Mouse (Mus musculus) embryonic fibroblast, embryonic 13.5 days (primary cell): ENCODE data around the gene a. TPM values are rescaled to one million over a fixed set of nuclear protein-coding genes. Genes with fewer than 3 reads are reported as not detected.
"Not testable (repeated sequence)": the region's sequence is repeated elsewhere in the genome, so short reads cannot be mapped to it uniquely, and the experiment has no call there.

ENCODE experiments used
- H3K27ac ChIP-seq: 2 replicates; pipeline ENCODE4 v1.5.1; 2012; ENCODE audit warnings: low read length, control low read depth, inconsistent platforms; ENCODE audit not compliant: insufficient read depth
- H3K4me1 ChIP-seq: 2 replicates; pipeline ENCODE4 v1.6.1; 2011; ENCODE audit warnings: low read length; ENCODE audit not compliant: control insufficient read depth, insufficient read depth
- H3K4me3 ChIP-seq: 2 replicates; pipeline ENCODE4 v1.5.1; 2011; ENCODE audit warnings: mild to moderate bottlenecking, control low read depth, low read length; ENCODE audit not compliant: insufficient read depth
- CTCF ChIP-seq: IDR thresholded peaks from 2 replicates; pipeline ENCODE4 v1.5.1; 2011; ENCODE audit warnings: mild to moderate bottlenecking, control low read depth, low read length, moderate library complexity, borderline replicate concordance; ENCODE audit not compliant: insufficient read depth
- POLR2A ChIP-seq: IDR thresholded peaks from 2 replicates; pipeline ENCODE4 v1.6.1; 2011; ENCODE audit warnings: low read depth, mild to moderate bottlenecking, control low read depth, low read length, moderate library complexity
- polyA plus RNA-seq: library from polyadenylated mRNA; stranded (reverse); fragments of >200 nt; gene quantifications from 2 replicates; pipeline ENCODE4 v1.2.4, GENCODE M21; 2011; ENCODE audit warnings: low read depth; ENCODE audit not compliant: missing spikeins, insufficient read length

The a gene
- polyA plus RNA-seq, 1 experiment = not detected

DNA sequence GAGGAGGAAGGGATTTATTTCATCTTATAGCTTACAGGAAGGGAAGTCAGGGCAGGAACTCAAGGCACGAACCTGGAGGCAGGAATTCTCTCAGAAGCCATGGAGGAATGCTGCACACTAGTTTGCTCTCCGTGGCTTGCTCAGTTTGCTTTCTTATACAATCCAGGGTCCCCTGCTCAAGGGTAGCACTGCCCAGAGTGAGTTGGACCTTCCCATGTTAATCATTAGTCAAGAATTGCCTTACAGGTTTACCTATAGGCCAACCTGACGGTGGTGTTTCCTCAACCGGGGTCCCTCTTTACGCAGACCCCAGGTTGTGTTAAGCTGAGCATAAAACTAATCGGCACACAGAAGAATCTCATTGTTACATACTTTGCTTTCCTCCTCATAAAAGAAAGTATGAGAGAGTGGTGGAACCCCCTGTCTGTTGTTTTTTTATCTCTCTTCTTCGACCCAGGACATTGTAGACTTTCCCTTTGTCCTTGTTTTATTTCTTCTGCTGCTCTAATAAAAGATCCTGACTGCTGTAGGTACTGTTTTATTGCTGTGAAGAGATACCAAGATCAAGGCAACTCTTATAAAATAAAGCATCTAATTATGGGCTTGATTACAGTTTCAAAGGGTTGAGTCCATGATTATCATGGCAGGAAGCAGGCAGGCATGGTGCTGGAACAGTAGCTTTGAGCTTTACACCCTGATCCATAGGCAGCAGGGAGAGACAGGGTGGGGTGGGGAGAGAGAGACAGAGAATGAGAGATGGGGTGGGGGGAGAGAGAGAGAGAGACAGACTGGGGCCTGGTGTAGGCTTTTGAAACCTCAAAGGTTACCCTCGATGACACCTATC lies 146.6 kb downstream of the a start:
- no peak overlapping the region for H3K27ac ChIP-seq
- TF ChIP-seq CTCF (no peak), POLR2A (no peak)
- H3K4me3 ChIP-seq = no peak overlapping the region
- no peaks in the 10 kb centered on the region for H3K4me1 ChIP-seq

DNA sequence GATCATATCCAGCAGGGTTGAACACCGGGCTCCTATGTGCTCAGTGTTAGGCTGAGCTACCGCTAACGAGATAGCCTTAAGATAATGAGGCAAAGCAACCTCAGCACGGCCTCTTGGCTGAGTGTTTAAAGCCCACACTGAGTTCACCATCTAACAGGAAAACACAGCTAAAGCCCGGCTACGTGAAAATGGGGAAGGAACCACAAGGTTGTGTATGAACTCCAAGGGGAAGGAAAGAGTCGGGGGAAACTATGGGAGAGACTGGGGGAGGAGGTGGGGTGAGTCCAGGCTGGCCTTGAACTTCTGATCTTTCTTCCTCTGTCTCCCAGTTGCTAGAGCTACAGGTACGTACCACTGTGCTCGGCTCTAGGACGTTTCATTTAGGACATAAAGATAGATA lies 150.8 kb downstream of the a start:
- Histone ChIP-seq H3K4me3 (no peak overlapping the region), H3K4me1 (no peaks in the 10 kb centered on the region), H3K27ac (no peak overlapping the region)
- TF ChIP-seq POLR2A = no peak
- TF ChIP-seq CTCF = no peak

DNA sequence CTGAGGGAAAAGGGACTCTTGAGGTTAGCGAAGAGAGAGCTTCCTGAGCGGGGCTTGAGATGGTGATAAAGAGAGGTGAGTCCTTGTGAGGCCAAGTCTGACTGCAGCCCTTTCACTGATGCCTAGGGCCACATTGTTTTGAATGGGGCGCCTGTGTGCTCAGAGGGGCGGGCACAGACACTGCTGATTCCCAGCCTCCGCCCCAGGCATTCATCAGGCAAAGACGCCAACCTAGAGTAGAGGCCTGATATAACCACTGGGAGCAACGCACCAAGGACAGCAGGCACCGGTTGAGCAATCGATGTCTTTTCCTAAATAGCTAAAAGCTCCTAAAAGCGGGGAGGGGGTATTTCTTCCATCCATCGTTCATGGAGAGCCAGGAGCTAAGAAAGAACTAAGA lies 151.3 kb downstream of the a start:
- no peak overlapping the region for H3K4me3 ChIP-seq
- no peak for TF ChIP-seq CTCF
- no peaks in the 10 kb centered on the region for H3K4me1 ChIP-seq
- H3K27ac ChIP-seq = no peak overlapping the region

DNA sequence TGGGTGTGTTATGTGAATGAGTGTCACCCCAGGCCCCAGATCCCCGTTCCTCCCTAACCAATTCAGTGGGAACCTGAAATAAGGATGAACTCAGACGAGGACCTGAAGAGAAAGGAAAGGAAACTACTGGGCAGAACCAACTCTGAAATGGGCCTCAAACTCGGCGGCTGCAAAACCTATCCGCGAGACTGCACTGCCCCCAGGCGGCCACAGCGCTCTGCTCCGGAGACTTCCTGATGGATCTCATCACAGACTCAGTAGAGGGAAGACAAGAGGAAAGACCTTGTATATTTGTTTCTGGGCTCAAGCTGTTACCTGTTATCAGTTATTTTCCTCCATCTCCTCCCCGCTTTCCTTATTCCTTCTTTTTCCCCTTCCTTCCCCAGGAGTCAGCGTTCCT lies 151.9 kb downstream of the a start:
- Histone ChIP-seq H3K4me1 (no peaks in the 10 kb centered on the region), H3K27ac (no peak overlapping the region), H3K4me3 (no peak overlapping the region)
- no peak for TF ChIP-seq POLR2A
- TF ChIP-seq CTCF = peak; percentile 73

DNA sequence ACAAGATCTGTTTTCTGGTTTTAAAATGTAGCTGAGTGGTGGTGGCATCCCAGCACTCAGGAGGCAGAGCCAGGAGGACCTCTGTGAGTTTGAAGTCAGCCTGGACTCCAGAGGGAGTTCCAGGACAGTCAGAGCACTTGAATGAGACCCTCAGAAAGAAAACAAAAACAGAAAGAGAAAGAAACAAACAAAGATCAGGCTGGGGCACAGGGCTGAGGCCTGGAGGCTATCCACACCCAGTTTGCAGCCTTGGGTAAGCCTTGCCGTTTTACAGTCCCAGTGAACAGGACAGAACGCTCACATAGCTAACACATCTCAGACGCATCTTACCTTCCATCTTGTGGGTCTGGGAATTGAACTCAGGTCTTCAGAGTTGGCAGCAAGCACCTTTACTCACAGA lies 155.7 kb downstream of the a start:
- no peaks in the 10 kb centered on the region for H3K4me1 ChIP-seq
- H3K4me3 ChIP-seq = no peak overlapping the region
- H3K27ac ChIP-seq = no peak overlapping the region
- TF ChIP-seq POLR2A (no peak), CTCF (no peak)

DNA sequence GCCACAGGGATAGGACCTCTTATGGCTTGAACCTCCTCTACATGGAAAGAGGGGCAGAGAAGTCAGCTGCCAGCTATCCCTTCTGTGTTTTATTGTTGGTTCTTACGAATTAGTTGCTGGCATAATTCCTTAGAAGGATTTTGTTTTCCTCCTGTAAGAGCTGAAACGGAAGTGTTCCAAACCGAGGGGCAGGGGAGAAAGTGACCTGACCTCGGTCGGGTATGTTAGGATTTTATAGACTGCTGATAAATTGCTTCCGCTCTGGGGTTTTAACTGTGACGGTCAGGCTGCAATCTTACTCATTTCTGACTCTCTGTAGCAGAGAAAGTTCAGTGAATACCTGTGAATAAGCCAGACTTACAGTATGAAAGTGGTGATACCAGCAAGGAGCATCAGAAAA lies 158.2 kb downstream of the a start:
- TF ChIP-seq POLR2A (no peak), CTCF (no peak)
- H3K4me3 ChIP-seq = no peak overlapping the region
- no peak overlapping the region for H3K27ac ChIP-seq
- H3K4me1 ChIP-seq = no peaks in the 10 kb centered on the region

DNA sequence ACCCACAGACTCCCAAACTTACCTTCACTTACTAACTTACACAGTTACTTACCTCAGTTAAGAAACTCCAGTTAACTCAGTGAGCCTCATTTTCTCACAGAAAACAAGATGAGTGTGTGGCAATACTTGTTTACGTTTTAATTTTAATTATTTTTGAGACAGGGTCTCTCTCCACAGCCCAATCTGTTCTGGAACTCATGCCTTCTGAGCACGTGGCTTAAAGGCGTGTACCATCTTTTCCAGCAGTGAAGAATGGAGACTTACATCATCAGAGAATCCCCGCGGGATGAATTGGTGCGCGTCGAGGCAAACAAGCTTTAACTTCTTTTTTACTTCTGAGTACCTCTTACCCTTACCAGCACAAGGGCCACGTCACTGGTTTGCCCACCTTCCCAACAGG lies 158.7 kb downstream of the a start:
- no peak overlapping the region for H3K27ac ChIP-seq
- no peak for TF ChIP-seq POLR2A
- no peak for TF ChIP-seq CTCF
- H3K4me1 ChIP-seq = no peaks in the 10 kb centered on the region
- no peak overlapping the region for H3K4me3 ChIP-seq

DNA sequence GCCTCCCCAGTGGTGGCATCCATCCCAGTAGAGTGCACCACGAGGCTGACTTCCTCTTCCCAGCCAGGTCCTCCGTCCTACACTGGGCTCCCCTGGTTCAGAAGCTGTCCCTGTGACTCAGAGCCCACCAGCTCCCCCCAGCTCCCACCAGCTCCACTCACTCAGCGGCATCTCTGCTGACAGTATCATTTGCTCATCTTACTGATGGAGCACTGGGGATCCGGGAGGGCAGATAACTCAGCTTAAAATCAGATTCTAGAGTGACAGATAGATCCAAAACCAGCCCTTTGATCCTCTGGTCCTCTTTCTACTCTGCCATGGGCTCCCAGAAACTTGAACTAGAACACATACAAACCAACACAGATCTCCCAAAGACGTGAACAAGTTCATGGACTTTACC lies 159.4 kb downstream of the a start:
- Histone ChIP-seq H3K4me3 (no peak overlapping the region), H3K27ac (no peak overlapping the region), H3K4me1 (no peaks in the 10 kb centered on the region)
- TF ChIP-seq CTCF = no peak
- TF ChIP-seq POLR2A = no peak

DNA sequence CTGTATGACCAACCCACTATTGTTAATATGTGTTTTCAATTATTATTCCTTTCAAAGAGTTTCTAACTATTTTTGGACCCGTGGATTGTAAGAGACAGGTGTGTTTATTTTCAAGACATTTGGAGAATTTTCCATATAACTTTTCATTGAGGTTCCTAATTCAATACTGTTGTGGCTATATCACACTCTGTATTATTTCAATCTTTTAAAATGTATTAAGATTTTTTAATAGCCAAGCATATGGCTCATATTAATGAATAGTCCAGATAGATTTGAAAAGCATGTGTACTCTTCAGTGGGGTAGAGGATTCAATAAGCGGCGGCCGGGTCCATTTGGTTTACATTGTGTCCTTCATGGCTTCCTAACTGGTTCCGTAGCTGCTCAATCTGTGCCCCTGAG lies 168.3 kb downstream of the a start:
- Histone ChIP-seq H3K4me1 (no peaks in the 10 kb centered on the region), H3K4me3 (no peak overlapping the region), H3K27ac (no peak overlapping the region)
- TF ChIP-seq POLR2A (no peak), CTCF (no peak)

DNA sequence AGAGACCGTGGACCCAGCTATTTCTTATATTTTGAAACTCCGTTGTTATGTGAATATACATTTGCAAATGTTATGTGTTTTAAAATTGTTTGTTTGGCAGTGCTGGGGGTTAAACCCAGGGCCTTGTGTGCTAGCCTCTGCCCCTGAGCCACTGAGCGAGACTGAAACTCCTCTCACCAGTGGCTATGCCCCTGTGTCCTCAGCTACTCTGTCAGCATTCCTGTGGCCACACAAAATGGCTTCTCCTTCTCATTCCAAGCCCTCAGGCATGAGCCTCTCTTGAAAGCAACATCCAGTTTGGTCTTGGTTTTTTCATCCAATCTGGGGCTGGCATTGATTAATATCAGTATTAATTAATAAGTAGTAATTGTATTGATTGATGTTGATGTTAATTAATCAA lies 168.7 kb downstream of the a start:
- no peak overlapping the region for H3K27ac ChIP-seq
- no peaks in the 10 kb centered on the region for H3K4me1 ChIP-seq
- TF ChIP-seq POLR2A = no peak
- no peak for TF ChIP-seq CTCF
- no peak overlapping the region for H3K4me3 ChIP-seq

DNA sequence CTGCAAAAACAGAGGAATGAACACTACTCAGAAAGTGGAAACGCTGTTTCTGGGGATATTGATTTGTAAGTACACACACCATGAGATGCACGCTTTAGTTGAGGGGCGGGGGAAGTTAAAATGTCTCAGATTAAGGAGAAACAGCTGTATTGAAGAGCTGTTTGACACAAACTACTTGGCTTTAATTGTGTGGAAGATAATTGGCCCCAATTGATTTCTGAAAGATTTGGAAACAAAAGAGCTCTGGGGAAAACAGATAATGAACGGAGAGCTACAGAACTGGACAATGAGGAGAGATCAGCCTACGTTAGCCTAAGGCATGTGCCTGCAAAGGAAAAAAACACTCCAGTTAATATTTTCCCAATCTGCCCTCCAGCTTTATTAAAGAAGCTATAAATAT lies 172.0 kb downstream of the a start:
- TF ChIP-seq POLR2A (no peak), CTCF (no peak)

DNA sequence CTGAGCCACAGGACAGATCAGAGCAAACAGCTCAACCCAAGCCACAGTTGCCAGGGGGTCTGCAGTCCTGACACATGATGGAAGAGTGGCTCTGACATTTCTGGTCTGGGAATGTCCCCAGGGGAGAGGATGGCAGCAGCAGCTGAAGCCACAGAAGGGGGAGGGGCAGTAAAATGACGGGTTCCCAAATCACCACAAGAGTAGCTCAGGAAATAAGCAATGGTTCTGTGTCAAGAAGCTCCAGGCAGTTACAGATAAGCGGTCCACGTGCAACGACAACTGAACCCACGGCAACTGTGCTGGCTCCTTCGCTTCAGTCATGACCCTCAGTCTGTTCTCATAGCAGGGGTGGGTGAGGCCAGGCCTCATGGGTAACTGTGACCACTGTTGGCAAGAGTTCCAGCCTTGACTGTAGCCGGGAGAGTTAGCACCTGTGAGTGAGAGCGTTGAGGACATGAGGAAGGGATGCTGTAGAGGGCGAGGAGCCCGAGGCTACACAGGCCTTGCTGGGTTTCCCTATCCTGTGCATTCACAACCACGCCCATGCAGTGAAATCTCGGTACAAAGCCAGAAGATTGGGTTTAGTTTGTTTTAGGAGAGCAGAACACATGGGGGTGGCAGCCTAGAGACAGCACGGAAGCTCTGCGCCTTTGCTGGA lies 178.7 kb downstream of the a start:
- not testable (repeated sequence) for H3K27ac ChIP-seq, H3K4me1 ChIP-seq, H3K4me3 ChIP-seq

More for the DNA sequence above, 172.0 kb downstream of the a start:
- Histone ChIP-seq H3K4me1 (no peaks in the 10 kb centered on the region), H3K4me3 (no peak overlapping the region), H3K27ac (no peak overlapping the region)
